Mouse (Mus musculus) kidney, embryonic 15.5 days (tissue): ENCODE data around the gene Tulp1. TPM values are rescaled to one million over a fixed set of nuclear protein-coding genes. Genes with fewer than 3 reads are reported as not detected.
A peak's percentile ranks its signal among the peaks of the same experiment; 100 is the strongest.

ENCODE experiments used
- ATAC-seq: fragments of 200-750 bp; cut with Nextera tagmentation; replicated peaks from 2 replicates; pipeline ENCODE4 v1.8.0; 2017; ENCODE audit warnings: moderate TSS enrichment; ENCODE audit not compliant: low FRiP score
- H3K27ac ChIP-seq: fragments of 300-500 bp; sonication (generic); 2 replicates; pipeline ENCODE4 v1.5.1; 2015; ENCODE audit warnings: mild to moderate bottlenecking, inconsistent platforms
- H3K27me3 ChIP-seq: fragments of 300-500 bp; sonication (generic); 2 replicates; pipeline ENCODE4 v1.6.1; 2015; ENCODE audit warnings: inconsistent platforms
- H3K36me3 ChIP-seq: fragments of 300-500 bp; sonication (generic); 2 replicates; pipeline ENCODE4 v1.6.1; 2015; ENCODE audit warnings: inconsistent platforms
- H3K4me1 ChIP-seq: fragments of 300-500 bp; sonication (generic); 2 replicates; pipeline ENCODE4 v1.6.1; 2015; ENCODE audit warnings: inconsistent platforms
- H3K4me2 ChIP-seq: fragments of 300-500 bp; sonication (generic); 2 replicates; pipeline ENCODE4 v1.6.1; 2015; ENCODE audit warnings: moderate library complexity, mild to moderate bottlenecking, inconsistent platforms
- H3K4me3 ChIP-seq: fragments of 300-500 bp; sonication (generic); replicated peaks from 2 replicates; pipeline ENCODE4 v1.5.1; 2015; ENCODE audit warnings: mild to moderate bottlenecking, inconsistent platforms
- H3K9ac ChIP-seq: fragments of 300-500 bp; sonication (generic); 2 replicates; pipeline ENCODE4 v1.6.1; 2015; ENCODE audit warnings: mild to moderate bottlenecking, inconsistent platforms
- H3K9me3 ChIP-seq: fragments of 300-500 bp; sonication (generic); replicated peaks from 2 replicates; pipeline ENCODE4 v1.6.1; 2016; ENCODE audit warnings: inconsistent platforms
- WGBS: fragments of 180-500 bp; shearing (Covaris S2); methylation state at CpG from one replicate; pipeline ENCODE4 v1.1.7; 2015; ENCODE audit warnings: mixed read lengths; 5-methylcytosine and 5-hydroxymethylcytosine counted together
- polyA plus RNA-seq: library from polyadenylated mRNA; unstranded; fragments of >200 nt; fragmentation: Nextera tagmentation; extraction: Ambion mirVana; gene quantifications from 2 replicates; pipeline ENCODE4 v1.2.1, GENCODE M21; 2015

The Tulp1 gene
- polyA plus RNA-seq, 1 experiment from 2014 or later = 6.4 TPM

- 97% methylated on average over 4 of the region's 4 CpGs for WGBS
- ATAC-seq = no peak
- Histone ChIP-seq H3K4me1 (no peaks in the 10 kb centered on the region), H3K27me3 (no peaks in the 10 kb centered on the region), H3K4me3 (no peak overlapping the region), H3K4me2 (no peak overlapping the region), H3K27ac (no peak overlapping the region), H3K36me3 (peaks cover 87% of the 10 kb centered on the region), H3K9ac (no peak overlapping the region), H3K9me3 (no peaks in the 10 kb centered on the region)
Observed at GRCm38 (mm10) chr17:28321700-28322099, 43.3 kb downstream of the Tulp1 start.

- Histone ChIP-seq H3K27me3 (no peaks in the 10 kb centered on the region), H3K4me2 (no peak overlapping the region), H3K36me3 (peaks cover 72% of the 10 kb centered on the region), H3K9ac (no peak overlapping the region), H3K27ac (no peak overlapping the region), H3K9me3 (no peaks in the 10 kb centered on the region), H3K4me1 (peaks cover 21% of the 10 kb centered on the region), H3K4me3 (no peak overlapping the region)
- ATAC-seq = no peak
- WGBS = 83% methylated on average over 9 of the region's 9 CpGs
Observed at GRCm38 (mm10) chr17:28317725-28318124, 47.3 kb downstream of the Tulp1 start.

DNA sequence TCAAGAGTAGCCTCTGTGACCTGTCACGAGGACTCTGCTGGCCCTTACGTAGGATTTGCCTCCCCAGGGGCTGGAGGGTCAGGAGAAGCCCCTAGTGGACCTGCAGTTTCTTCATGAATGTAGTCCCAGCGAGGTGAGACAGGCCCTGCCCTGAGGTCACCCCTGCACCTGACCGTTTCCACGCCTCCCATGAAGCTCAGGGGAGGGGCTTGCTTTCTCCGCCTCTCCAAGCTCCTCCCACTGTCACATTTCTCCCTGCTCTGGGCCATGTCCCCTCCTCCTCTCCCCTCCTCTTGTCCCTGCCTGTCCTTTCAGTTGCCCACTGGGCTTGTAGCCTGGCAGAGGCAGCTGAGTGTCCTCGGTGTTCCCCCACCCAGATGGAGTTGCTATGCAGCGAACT lies 47.9 kb downstream of the Tulp1 start:
- no peak overlapping the region for H3K4me3 ChIP-seq
- ATAC-seq = no peak
- H3K36me3 ChIP-seq = peaks cover 66% of the 10 kb centered on the region
- H3K27ac ChIP-seq = no peak overlapping the region
- no peaks in the 10 kb centered on the region for H3K27me3 ChIP-seq
- H3K4me2 ChIP-seq = no peak overlapping the region
- H3K9me3 ChIP-seq = no peaks in the 10 kb centered on the region
- 62% methylated on average over 8 of the region's 8 CpGs for WGBS
- H3K9ac ChIP-seq = no peak overlapping the region
- peaks cover 28% of the 10 kb centered on the region for H3K4me1 ChIP-seq

GRCm38 (mm10) chr17:28316476-28316875 lies 48.5 kb downstream of the Tulp1 start:
- WGBS = 95% methylated on average over 9 of the region's 9 CpGs
- ATAC-seq = no peak
- Histone ChIP-seq H3K27me3 (no peaks in the 10 kb centered on the region), H3K4me3 (no peak overlapping the region), H3K9ac (no peak overlapping the region), H3K4me1 (peaks cover 32% of the 10 kb centered on the region), H3K9me3 (no peaks in the 10 kb centered on the region), H3K36me3 (peaks cover 60% of the 10 kb centered on the region), H3K27ac (no peak overlapping the region), H3K4me2 (no peak overlapping the region)

DNA sequence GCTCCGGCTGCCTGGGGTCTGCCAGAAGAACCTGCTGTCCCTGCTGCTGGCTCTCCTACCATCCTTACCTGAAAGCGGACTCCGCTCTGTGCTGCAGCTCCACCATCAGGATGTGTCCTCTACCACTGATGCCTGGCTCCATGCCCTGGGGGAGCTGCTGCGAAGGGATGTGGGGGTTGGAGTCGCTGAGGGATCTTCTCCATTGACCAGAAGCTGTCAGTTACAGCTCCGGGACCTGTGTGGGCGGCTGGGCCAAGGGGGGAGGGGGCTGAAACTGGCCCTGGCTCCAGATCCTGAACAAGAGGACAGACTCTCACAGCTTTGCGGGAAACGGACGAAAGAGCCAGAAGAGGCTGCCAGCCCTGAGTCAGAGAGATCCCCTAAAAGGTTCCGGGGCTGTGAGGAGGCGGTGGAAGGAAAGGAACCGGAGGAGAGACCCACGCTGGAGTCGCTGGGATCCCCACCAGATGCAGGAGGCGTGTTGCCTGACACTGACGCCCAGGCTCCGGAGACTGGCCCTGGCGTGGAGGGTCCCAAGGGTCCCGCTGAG lies 49.3 kb downstream of the Tulp1 start:
- H3K4me2 ChIP-seq = no peak overlapping the region
- no peaks in the 10 kb centered on the region for H3K27me3 ChIP-seq
- no peak overlapping the region for H3K4me3 ChIP-seq
- ATAC-seq = no peak
- WGBS = 79% methylated on average over 20 of the region's 20 CpGs
- H3K9ac ChIP-seq = no peak overlapping the region
- no peaks in the 10 kb centered on the region for H3K9me3 ChIP-seq
- H3K36me3 ChIP-seq = peaks cover 53% of the 10 kb centered on the region
- H3K4me1 ChIP-seq = peaks cover 34% of the 10 kb centered on the region
- no peak overlapping the region for H3K27ac ChIP-seq

GRCm38 (mm10) chr17:28313880-28314225 lies 51.2 kb downstream of the Tulp1 start:
- 1% methylated on average over 11 of the region's 11 CpGs for WGBS
- H3K27me3 ChIP-seq = no peaks in the 10 kb centered on the region
- H3K4me1 ChIP-seq = peaks cover 34% of the 10 kb centered on the region
- ATAC-seq = peak; percentile 40
- peaks cover 37% of the 10 kb centered on the region for H3K36me3 ChIP-seq
- H3K4me3 ChIP-seq = peak overlapping the region; percentile 90
- no peaks in the 10 kb centered on the region for H3K9me3 ChIP-seq
- H3K4me2 ChIP-seq = peak overlapping the region; percentile 74
- peak overlapping the region; percentile 95 for H3K27ac ChIP-seq
- H3K9ac ChIP-seq = peak overlapping the region; percentile 96

DNA sequence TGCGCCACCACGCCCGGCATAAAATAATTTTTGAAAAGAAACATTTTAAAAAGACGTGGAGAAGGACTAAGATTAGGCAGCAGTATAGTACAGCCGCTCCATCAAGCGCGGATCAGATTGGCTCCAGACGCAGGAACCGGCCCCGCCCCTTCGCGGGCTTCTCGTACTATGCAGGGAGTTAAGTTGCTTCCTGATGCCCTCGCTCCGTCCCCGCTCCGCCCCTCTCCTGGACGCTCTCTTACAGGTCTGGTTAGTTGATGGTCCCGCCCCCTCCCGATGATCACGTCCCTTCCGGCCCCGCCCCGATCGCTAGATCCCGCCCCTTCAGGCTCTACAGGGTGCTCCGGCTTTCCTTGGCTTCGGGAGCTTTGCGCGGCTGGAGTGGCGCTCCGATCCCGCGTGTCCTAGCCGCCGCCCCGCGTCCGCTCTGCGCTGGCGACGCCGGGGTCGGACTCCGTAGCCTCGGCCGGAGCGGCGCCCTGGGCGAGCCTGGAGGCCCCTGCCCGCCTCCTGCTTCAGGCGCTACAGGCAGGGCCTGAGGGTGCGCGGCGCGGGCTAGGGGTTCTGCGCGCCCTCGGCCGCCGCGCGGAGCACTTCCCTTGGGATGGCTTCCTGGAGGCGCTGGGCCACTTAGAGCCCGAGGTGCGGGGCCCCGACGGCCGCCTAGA lies 51.7 kb downstream of the Tulp1 start, which contains the start of gene Fance:
TSS of gene Fance (plus strand) at position 308 of the 668 bp plus-strand sequence.
- peak within 1 kb of the TSS; percentile 90 for H3K4me3 ChIP-seq
- H3K9ac ChIP-seq = peak within 1 kb of the TSS; percentile 96
- H3K4me1 ChIP-seq = peaks cover 38% of the 10 kb centered on the region
- no peaks in the 10 kb centered on the region for H3K9me3 ChIP-seq
- H3K4me2 ChIP-seq = peak within 1 kb of the TSS; percentile 74
- under 1% methylated on average over 69 of the region's 69 CpGs for WGBS
- peaks cover 32% of the 10 kb centered on the region for H3K36me3 ChIP-seq
- H3K27ac ChIP-seq = peak within 1 kb of the TSS; percentile 95
- no peaks in the 10 kb centered on the region for H3K27me3 ChIP-seq
- peak; percentile 98 for ATAC-seq

DNA sequence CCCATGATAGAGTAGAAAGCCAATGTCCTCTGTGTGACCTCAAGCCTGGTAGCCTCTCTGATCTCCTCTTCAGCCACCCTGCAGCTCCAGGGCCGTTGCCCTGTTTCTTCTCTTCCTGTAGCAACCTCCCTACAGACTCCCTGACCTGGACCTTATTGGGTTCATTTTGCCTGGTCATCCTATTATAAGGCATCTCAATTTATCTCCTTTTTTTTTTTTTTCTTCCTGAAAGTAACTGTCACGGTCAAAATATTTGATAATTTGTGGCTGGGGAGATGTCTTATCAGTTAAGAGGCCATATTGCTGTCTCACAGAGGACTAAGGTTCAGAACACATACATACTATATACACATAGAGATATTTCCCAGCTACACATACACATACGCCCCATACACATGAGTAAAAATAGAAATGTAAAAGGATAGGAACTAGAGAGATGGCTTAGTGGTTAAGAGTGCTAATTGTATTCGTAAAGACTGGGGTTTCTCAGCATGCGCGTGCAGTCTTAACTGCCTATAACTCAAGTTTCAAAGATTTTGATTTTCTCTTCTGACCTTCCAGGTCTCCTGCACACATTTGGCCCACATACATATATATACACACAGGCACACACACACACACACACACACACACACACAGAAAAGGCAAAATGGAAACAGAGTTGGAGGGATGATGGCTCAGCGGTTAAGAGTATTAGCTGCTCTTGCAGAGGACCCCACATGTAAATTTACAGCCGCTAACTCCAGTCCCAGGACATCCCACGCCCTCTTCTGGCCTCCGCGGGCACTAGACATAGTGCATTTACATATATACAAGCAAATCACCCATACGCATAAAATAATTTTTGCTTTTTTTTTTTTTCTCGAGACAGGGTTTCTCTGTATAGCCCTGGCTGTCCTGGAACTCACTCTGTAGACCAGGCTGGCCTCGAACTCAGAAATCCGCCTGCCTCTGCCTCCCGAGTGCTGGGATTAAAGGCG lies 52.5 kb downstream of the Tulp1 start:
- no peaks in the 10 kb centered on the region for H3K9me3 ChIP-seq
- H3K27ac ChIP-seq = peak overlapping the region; percentile 95
- peaks cover 39% of the 10 kb centered on the region for H3K4me1 ChIP-seq
- H3K36me3 ChIP-seq = peaks cover 23% of the 10 kb centered on the region
- peak overlapping the region; percentile 90 for H3K4me3 ChIP-seq
- ATAC-seq = peak; percentile 1
- H3K9ac ChIP-seq = 0 out of 2 replicates have a peak overlapping the region, but pooled peaks have one; percentile 14
- peak overlapping the region; percentile 74 for H3K4me2 ChIP-seq
- H3K27me3 ChIP-seq = no peaks in the 10 kb centered on the region
- 23% methylated on average over 17 of the region's 17 CpGs for WGBS

- Histone ChIP-seq H3K4me1 (peaks cover 39% of the 10 kb centered on the region), H3K36me3 (peaks cover 14% of the 10 kb centered on the region), H3K9ac (peak overlapping the region; percentile 21; the same call in 1 of the 2 replicates), H3K9me3 (no peaks in the 10 kb centered on the region), H3K27me3 (no peaks in the 10 kb centered on the region), H3K27ac (0 out of 2 replicates have a peak overlapping the region, but pooled peaks have one; percentile 27), H3K4me3 (no peak overlapping the region), H3K4me2 (no peak overlapping the region)
- ATAC-seq = no peak
- WGBS = 57% methylated on average over 5 of the region's 5 CpGs
Observed at GRCm38 (mm10) chr17:28311366-28312132, 53.5 kb downstream of the Tulp1 start.

GRCm38 (mm10) chr17:28310831-28311230 lies 54.2 kb downstream of the Tulp1 start:
- H3K4me3 ChIP-seq = no peak overlapping the region
- H3K9me3 ChIP-seq = no peaks in the 10 kb centered on the region
- 79% methylated on average over 3 of the region's 3 CpGs for WGBS
- H3K4me2 ChIP-seq = no peak overlapping the region
- H3K27me3 ChIP-seq = no peaks in the 10 kb centered on the region
- H3K9ac ChIP-seq = no peak overlapping the region
- H3K36me3 ChIP-seq = peaks cover 6% of the 10 kb centered on the region; the same call in 1 of the 2 replicates
- no peak overlapping the region for H3K27ac ChIP-seq
- no peak for ATAC-seq
- H3K4me1 ChIP-seq = peaks cover 38% of the 10 kb centered on the region
